Mouse (Mus musculus): ENCODE measurements around the gene Nckap5.

Nckap5 gene

DNA sequence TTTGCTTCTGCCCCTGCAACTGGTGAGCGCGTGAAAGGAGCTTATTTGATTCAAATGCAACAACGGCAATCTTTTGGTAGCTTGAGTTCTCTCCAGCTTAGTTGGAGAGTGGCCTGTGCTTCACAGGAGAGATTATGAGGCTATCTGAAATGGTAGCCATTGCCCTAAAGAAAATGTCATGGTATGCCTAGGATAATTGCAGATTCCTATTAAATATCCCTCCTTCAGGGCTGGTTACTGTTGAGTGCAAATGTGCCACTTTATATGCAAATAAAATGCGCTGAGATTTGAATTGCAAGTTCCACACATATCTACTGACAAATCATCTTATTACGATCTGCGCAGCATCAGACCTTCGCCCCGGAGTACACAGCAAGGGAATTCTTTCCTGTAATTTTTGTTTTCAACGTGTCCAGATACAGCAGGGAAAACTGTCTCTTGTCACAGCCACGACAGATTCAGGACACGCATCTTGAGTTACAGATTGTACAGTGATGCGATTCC is 272.8 kb downstream of the Nckap5 start:
- no peak for DNase-seq (ENCODE audit: low spot score)

DNA sequence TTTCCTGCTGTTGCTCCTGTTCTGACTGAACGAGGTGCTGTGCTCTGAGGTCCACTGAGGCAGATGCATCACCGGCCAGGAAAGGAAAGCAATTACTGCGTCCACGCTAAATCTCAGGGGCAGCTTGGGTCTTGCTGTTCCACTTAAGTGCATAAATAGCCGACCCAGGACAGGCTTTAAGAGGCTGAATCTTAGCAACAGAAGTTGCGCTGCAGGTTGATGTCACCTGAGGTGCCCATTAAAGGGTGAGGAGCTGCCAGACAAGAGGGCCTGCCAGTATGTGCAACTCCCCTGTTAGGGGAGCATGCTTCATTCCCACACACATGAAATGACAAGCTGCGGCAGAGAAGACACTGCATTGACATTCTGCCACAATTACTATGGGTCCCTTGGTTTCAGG is 282.6 kb downstream of the Nckap5 start:
- DNase-seq (ENCODE audit: low spot score) = no peak

- no peak for DNase-seq (ENCODE audit: low spot score)
These were observed 286.1 kb downstream of the Nckap5 start for GRCm38 (mm10) chr1:126544471-126544870.

DNA sequence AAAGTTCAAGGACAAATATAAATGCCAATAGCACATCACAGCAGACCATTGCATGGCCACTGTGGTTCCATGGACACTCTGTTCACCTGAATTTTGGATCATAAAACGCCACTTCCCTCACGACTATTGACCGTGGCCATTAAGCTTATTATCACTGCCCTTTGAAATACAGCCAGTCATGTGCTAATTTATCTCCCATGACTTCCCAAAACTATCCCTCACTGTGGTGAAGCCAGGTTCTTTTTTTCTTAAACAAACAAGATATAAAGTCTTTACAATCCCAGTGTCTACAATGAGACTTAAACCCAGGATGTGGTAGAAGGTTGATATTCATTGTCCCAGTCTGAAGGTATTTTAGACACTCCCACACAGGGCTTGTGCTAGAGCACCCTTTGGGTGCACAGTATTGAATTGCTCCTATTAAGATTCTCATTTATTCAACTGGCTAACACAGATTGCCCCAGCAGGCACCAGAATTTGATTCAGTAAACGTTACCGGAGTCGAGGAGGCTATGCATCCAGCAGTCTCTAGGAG is 293.3 kb downstream of the Nckap5 start:
- DNase-seq (ENCODE audit: low spot score) = no peak

DNA sequence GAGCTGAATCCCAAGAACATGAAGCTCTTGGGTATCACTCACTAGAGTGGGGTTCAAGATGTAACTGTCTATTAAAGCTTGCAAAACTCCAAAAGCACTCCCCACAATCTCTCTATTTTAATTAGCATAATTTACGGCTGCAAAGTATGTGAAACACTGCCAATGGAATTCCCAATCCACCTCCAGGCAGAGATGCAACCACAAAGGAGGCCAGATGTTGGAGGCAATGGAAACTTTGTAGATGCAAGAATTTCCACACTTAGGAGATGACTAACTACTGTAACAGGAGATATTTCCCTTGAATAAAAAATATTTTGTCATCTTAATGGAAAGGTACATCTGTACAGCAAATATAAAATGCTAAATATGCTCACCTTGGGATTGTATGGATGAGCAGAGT is 295.1 kb downstream of the Nckap5 start:
- no peak for DNase-seq (ENCODE audit: low spot score)

- no peak for DNase-seq (ENCODE audit: low spot score)
These were observed 296.6 kb downstream of the Nckap5 start for GRCm38 (mm10) chr1:126534046-126534445.

DNA sequence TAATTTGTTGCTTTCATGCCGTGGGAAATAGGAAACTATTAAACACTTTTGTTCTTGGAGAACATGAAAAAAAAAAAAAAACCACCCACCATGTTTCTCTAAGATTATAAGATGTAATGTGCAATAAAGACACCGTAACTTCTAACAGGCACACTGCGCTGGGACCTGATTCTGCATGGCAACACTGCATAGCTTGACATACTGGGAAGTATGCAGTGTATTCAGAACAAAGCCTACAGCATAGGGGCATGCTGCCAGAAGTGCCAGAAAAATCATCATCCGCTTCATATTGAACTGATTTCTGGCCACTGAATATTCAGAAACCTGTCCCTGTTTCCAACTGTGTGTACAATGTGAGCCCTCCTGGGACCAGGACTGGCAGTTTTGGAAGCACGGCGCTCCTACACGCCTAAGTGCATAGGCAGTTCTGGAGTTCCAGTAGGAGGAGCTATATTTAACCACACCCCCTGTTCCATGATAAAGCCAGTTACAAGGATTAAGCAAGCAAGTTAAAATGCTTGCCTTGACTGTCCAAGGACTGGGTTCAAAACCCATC is 302.5 kb downstream of the Nckap5 start:
- no peak for DNase-seq (ENCODE audit: low spot score)

DNA sequence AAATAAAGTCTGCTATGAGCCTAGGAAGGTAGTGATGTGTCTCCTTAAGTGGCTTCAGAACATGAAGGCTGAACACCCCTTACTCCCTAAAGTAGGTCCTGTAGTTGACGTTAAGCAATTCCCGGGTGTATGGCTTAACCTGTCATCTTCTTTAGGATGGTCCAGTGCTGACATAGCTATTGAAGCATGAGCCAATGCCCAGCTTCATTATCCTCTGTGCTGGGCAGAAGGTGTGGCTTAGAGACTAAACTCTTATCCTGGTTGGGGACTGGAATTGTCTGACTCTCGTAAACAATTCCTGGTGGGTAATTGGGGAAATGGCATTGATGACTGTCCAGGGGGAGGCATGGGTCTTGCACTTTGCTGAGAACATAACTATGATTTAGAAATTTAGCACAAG is 312.5 kb downstream of the Nckap5 start:
- no peak for DNase-seq (ENCODE audit: low spot score)

GRCm38 (mm10) chr1:126517427-126517826 is 313.2 kb downstream of the Nckap5 start:
- no peak for DNase-seq (ENCODE audit: low spot score)

DNA sequence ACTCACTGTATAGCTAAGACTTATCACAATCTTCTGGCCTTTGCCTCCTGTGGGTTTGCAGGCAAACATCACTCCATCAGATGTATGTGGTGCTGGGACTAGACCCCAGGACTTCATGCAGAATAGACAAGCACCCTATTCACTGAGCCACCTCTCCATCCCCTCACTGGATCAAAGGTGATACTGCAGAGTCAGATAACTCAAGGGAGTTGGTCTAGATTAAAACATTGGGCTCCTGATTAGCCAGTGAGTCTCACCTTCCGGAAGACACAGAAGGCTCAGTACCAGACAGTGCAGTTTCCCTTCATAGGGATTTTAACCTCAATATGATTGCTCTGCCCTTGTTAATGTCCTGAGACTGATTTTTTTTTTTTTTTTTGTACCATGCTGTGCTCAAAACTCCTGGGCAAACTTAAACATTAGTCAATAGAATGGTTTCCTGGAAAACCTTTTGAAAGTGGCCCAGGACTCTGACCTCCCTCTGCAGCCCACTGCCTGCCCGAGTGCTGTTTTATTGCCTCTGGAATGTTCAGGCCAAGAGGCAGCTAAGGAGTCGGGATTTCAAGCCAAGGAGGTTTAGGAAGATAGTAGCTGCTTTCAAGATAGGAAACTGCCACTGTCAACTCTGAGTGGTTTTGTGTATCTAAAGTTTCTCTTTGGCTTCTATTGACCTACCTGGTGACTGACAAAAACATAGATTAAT is 315.4 kb downstream of the Nckap5 start:
- DNase-seq (ENCODE audit: low spot score) = no peak

- DNase-seq (ENCODE audit: low spot score) = peak; percentile 55
These were observed 318.7 kb downstream of the Nckap5 start for GRCm38 (mm10) chr1:126511835-126512445.

DNA sequence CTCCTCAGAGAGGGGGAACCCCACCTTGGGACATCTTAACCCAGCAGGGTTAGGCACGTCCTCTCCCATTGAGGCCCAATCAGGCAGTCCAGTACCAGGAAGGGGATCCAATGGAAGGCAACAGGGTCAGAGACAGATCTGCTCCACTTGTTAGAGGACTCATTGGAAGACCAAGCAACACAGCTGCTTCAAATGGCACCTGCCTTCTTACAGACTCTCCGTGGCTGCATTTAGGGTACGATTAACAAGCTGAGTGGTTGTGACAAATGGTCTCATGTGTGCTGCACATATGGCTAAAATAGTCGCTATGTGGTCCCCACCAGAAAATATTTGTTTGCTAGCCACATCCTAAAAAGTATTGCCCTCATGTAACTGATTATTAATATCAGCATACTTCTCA is 325.9 kb downstream of the Nckap5 start:
- no peak for DNase-seq (ENCODE audit: low spot score)

- no peak for DNase-seq (ENCODE audit: low spot score)
These were observed 327.9 kb downstream of the Nckap5 start for GRCm38 (mm10) chr1:126502741-126503140.

- DNase-seq (ENCODE audit: low spot score) = no peak
These were observed 333.9 kb downstream of the Nckap5 start for GRCm38 (mm10) chr1:126496722-126497121.

DNA sequence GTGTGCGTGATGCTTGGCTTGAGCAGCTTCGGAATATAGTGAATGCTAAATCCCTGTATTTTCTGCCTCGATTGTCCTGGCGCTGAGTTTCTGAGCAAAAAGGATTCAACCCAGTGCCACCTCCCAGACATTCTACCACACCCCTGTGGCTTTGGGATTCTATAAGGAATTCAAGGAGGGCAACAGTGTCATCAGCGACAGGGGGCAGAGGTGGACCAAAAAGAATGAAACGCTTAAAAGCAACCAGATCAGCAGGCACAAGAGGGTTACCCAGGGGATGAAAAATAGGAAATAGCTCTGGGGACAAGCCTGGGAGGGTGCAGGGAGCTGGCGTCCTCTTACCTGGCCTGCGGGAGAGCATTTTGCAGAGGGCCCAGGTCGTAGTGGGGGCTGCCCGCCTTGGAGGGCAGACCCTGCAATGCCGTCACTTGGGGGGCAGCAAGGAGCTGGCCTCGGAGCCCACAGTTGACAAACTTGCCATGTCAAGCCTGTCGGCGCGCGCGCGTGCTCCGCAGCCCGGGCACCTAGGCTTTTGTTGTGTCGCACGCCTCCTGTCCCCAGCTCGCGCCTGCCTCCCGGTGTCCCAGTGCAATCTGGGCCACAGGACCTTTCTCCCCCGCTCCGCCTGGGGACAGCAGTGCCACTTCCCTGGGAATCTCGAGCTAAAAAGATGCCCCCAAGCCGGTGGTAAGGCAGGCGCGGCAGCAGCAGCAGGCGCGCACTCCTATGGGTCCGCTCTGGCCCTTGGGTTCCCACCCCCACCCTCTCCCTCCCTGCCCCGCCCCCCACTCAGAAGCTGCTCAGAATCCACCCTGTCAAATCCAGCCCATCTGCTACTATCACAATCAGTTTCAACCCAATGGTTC is 338.2 kb downstream of the Nckap5 start:
- peak; percentile 48 for DNase-seq (ENCODE audit: low spot score)

- no peak for DNase-seq (ENCODE audit: low spot score)
These were observed 339.2 kb downstream of the Nckap5 start for GRCm38 (mm10) chr1:126491412-126491811.

GRCm38 (mm10) chr1:126490256-126490655 is 340.3 kb downstream of the Nckap5 start:
- no peak for DNase-seq (ENCODE audit: low spot score)

DNA sequence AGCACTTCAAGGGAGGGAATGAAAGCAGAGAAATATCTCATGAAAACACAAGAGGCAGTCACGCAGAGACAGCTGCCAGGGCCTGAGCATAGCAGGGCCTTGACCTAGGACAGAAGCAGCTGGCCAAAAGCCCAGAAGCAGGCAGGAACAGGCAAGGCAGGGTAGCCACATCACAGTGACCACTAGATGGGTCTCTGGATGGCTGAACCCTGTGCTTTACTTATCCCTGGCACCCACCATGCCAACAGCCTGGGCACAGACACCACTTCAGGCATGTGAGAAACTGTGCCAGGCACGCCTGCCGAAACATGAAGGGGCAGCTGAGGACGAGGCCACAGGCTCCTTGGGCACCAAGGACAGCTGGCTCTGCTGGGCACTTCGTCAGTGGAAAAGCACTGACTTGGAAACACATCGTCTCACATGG is 345.9 kb downstream of the Nckap5 start:
- DNase-seq (ENCODE audit: low spot score) = no peak

GRCm38 (mm10) chr1:126483665-126484064 is 346.9 kb downstream of the Nckap5 start:
- DNase-seq (ENCODE audit: low spot score) = no peak

DNA sequence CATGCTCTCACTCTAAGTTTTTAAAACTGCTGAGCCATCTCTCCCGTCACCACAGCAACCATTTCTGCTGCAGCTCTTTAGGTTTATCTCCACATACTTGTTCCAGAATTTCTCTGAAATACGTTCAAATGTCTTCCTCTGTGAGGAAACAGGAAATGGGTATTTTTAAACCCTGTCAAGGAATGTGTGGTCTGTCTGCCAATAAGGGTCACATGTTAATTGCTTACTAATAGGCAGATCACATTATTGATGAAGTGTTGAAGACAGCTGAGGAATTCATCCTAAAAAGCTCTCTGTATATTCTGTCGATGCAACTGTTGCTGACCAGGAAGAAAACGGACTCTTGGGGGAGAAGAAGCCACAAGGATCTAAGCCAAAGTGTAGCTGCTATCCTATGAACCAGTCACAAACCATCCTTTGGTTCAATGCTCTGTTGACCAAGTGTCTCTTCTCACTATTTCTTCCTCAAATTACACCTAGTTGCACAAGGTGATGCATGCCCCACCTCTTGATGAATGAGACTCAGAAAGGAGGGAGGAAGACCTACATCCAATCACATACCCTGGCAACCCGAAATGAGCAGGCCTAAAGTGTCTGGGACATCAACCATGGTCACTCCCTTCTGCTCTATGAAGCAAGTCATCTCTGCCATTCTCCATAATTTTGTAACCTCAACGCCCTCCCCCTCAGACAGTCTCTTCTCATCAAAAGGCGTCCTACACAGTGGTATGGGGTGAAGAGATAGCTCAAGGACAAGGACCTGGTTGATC is 349.0 kb downstream of the Nckap5 start:
- DNase-seq (ENCODE audit: low spot score) = no peak

- DNase-seq (ENCODE audit: low spot score) = no peak
These were observed 357.6 kb downstream of the Nckap5 start for GRCm38 (mm10) chr1:126473044-126473443.
